Mouse (Mus musculus): ENCODE measurements at regions not wholly inside any gene's neighbourhood (a gene's known extent, or its start where the extent isn't known, plus 50 kb on each side); places are given as distances from the start of the nearest gene placed in this dataset.

DNA sequence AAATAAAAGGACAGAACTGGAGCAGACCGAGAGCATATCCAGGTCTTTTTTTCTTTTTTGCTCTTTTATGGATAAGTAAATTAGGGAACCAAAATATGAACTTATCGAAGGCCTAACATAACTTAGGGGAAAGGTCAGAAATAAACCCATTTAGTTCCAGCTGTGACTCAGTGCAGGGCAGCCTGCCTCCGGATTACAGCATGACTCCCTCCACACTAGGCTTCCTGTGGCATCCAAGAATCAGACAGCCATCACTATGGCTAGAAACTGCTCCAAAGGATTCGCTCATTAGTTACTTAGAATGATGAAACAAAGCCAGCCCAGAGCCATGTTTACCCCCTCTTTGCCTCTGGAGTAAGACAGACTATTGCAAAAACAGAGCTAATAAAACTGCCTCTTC is 116.6 kb upstream of the Six2 start:
- peaks cover 11% of the 10 kb centered on the region for H3K4me1 ChIP-seq (replicated peaks; ENCODE audit: control insufficient read depth, insufficient read depth, low read length)
- no peaks in the 10 kb centered on the region for H3K9me3 ChIP-seq (ENCODE audit: control insufficient read depth, low read length)
- DNase-seq (ENCODE audit: low spot score) (no peak), ATAC-seq (replicated peaks; ENCODE audit: low FRiP score) (no peak)
- no peak overlapping the region for H3K4me3 ChIP-seq (ENCODE audit: low read depth, low read length)
- WGBS, result 52% methylated on average over 4 of the region's 4 CpGs
- H3K27me3 ChIP-seq (ENCODE audit: control insufficient read depth, insufficient read depth, low read length), result peaks cover 36% of the 10 kb centered on the region
- H3K27ac ChIP-seq (ENCODE audit: low read depth, low read length), result no peak overlapping the region
- no peaks in the 10 kb centered on the region for H3K36me3 ChIP-seq (ENCODE audit: control insufficient read depth, insufficient read depth, low read length)
- H3K9ac ChIP-seq (ENCODE audit: low read length), result no peak overlapping the region
- H3K4me2 ChIP-seq (ENCODE audit: low read depth, low read length, severe bottlenecking), result no peak overlapping the region

DNA sequence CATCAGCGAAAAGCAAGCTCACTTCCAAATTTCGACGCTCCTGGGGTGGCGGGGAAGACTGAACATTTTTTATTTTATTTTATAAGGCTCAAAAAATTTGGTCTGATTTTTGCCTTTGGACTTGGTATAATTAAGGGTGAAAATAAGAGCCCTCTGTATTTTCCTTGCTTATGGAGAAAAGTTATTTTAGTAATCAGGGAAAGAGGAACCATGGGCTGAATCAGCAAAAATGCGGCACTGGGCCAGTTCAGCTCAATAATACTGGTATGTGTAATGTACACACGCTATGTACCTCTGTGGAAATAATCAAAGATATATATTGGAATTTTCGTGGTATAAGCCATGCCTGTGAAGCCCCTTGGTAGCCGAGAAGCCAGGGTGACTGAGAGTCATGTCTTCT is 113.7 kb upstream of the Six2 start:
- H3K9ac ChIP-seq (ENCODE audit: low read length), result no peak overlapping the region
- no peak overlapping the region for H3K4me2 ChIP-seq (ENCODE audit: low read depth, low read length, severe bottlenecking)
- H3K9me3 ChIP-seq (ENCODE audit: control insufficient read depth, low read length), result no peaks in the 10 kb centered on the region
- ATAC-seq (replicated peaks; ENCODE audit: low FRiP score), result no peak
- no peak overlapping the region for H3K4me3 ChIP-seq (ENCODE audit: low read depth, low read length)
- no peak overlapping the region for H3K27ac ChIP-seq (ENCODE audit: low read depth, low read length)
- H3K4me1 ChIP-seq (replicated peaks; ENCODE audit: control insufficient read depth, insufficient read depth, low read length), result peaks cover 11% of the 10 kb centered on the region
- no peaks in the 10 kb centered on the region for H3K36me3 ChIP-seq (ENCODE audit: control insufficient read depth, insufficient read depth, low read length)
- DNase-seq (ENCODE audit: low spot score), result no peak
- H3K27me3 ChIP-seq (ENCODE audit: control insufficient read depth, insufficient read depth, low read length), result peaks cover 46% of the 10 kb centered on the region
- 81% methylated on average over 8 of the region's 8 CpGs for WGBS

DNA sequence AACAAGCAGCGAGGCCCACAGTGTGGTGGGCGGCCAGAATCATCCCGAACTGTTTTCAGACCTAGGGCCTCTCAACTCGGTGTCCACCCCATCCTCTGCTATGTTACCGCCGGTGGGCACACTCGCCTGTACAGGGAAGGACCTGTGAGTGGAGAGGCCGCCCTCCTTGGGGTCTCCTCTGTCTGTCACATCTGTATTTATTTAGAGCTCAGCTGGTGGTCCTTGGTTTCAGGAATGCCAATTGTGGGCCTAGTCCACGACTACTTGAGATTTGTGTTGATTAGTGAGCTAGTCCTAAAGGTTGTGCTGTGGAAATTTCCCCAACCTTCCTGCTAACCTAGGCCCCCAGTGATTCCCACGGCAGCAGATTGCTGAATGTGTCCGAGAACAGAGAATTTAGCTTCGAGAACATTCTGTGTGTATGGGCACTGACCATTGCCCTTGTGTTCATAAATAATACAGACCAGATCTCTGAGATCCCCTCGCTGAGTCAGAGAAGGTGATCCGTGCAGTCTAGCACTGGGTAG is 113.1 kb upstream of the Six2 start:
- DNase-seq (ENCODE audit: low spot score) (no peak), ATAC-seq (replicated peaks; ENCODE audit: low FRiP score) (0 out of 2 replicates have a peak, but pooled peaks have one; percentile 3)
- peak overlapping the region; percentile 88; the same call in 1 of the 2 replicates for H3K4me2 ChIP-seq (ENCODE audit: low read depth, low read length, severe bottlenecking)
- no peaks in the 10 kb centered on the region for H3K36me3 ChIP-seq (ENCODE audit: control insufficient read depth, insufficient read depth, low read length)
- no peaks in the 10 kb centered on the region for H3K9me3 ChIP-seq (ENCODE audit: control insufficient read depth, low read length)
- H3K27me3 ChIP-seq (ENCODE audit: control insufficient read depth, insufficient read depth, low read length), result peaks cover 48% of the 10 kb centered on the region
- 0 out of 2 replicates have a peak overlapping the region, but pooled peaks have one; percentile 39 for H3K27ac ChIP-seq (ENCODE audit: low read depth, low read length)
- 20% methylated on average over 14 of the region's 14 CpGs for WGBS
- no peak overlapping the region for H3K9ac ChIP-seq (ENCODE audit: low read length)
- H3K4me1 ChIP-seq (replicated peaks; ENCODE audit: control insufficient read depth, insufficient read depth, low read length), result peaks cover 11% of the 10 kb centered on the region
- peak overlapping the region; percentile 41; the same call in 1 of the 2 replicates for H3K4me3 ChIP-seq (ENCODE audit: low read depth, low read length)

DNA sequence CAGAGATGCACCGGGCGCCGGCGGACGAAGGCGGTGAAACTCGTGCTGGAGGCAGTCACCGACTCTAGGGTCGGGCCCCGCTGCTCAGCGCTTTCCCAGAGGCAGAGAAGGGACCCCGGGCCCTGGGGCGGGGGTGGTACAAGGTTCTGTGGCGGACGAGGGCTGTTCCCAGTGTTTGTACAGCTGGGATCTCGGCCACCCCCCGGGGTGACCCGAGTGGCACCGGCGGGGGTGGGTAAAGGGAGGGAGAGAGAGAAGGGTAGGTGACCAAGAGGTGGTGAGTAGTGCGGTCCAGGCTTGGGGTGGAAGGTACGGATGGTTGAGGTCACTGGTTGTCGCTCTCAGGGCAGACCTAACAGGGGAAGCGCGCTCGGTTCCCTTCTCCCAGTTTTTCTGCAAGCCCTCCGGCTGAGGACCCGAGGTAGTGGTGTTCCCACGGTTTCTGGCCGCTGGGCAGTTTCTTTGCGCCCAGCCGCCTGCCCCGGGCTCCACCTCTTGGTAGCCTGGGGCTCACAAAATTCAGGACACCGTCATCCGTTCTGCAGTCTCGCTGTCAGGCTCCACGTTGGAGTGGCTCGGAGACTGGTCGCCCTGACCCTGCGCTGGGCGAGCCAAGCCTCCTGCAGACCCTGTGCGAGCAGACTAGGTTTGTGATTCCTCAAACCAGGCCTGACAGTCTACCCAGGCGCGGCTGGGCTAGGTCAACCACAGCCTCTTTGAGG is 112.4 kb upstream of the Six2 start:
- Histone ChIP-seq H3K9me3 (ENCODE audit: control insufficient read depth, low read length) (no peaks in the 10 kb centered on the region), H3K27ac (ENCODE audit: low read depth, low read length) (0 out of 2 replicates have a peak overlapping the region, but pooled peaks have one; percentile 39), H3K36me3 (ENCODE audit: control insufficient read depth, insufficient read depth, low read length) (no peaks in the 10 kb centered on the region), H3K4me1 (replicated peaks; ENCODE audit: control insufficient read depth, insufficient read depth, low read length) (peaks cover 11% of the 10 kb centered on the region), H3K27me3 (ENCODE audit: control insufficient read depth, insufficient read depth, low read length) (peaks cover 52% of the 10 kb centered on the region), H3K9ac (ENCODE audit: low read length) (peak overlapping the region; percentile 50), H3K4me2 (ENCODE audit: low read depth, low read length, severe bottlenecking) (peak overlapping the region; percentile 88), H3K4me3 (ENCODE audit: low read depth, low read length) (peak overlapping the region; percentile 41)
- WGBS, result under 1% methylated on average over 44 of the region's 44 CpGs
- DNase-seq (ENCODE audit: low spot score) (peak; percentile 75), ATAC-seq (replicated peaks; ENCODE audit: low FRiP score) (peak; percentile 66; the same call in 1 of the 2 replicates)

DNA sequence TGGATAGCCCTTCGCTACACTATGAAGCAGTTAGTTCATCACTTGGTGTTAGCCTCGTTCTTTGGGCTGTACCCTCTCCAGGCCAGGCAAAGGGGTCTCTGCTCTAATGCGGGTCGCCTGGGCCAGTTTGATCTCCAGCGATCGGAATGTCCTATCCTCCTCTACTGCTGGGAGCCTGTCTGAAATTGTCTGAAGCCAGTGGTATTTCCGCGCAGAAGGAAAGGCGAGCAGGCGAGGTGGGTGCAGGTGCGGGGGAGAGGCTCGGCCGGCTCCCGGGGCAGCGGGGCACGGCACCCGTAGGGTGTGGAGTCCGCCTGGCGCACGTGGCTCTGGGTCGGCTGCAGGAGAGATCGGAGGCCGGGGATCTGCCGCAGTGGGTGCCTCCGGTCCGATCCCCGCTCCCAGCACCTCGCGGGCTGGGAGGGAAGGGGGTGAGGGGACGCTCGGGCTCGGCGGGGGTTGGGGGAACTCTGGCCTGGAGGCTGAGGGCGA is 111.8 kb upstream of the Six2 start:
- Histone ChIP-seq H3K9me3 (ENCODE audit: control insufficient read depth, low read length) (no peaks in the 10 kb centered on the region), H3K27me3 (ENCODE audit: control insufficient read depth, insufficient read depth, low read length) (peaks cover 53% of the 10 kb centered on the region), H3K27ac (ENCODE audit: low read depth, low read length) (peak overlapping the region; percentile 37), H3K9ac (ENCODE audit: low read length) (peak overlapping the region; percentile 50), H3K4me3 (ENCODE audit: low read depth, low read length) (peak overlapping the region; percentile 41), H3K4me2 (ENCODE audit: low read depth, low read length, severe bottlenecking) (peak overlapping the region; percentile 88), H3K36me3 (ENCODE audit: control insufficient read depth, insufficient read depth, low read length) (no peaks in the 10 kb centered on the region), H3K4me1 (replicated peaks; ENCODE audit: control insufficient read depth, insufficient read depth, low read length) (peaks cover 11% of the 10 kb centered on the region)
- under 1% methylated on average over 34 of the region's 34 CpGs for WGBS
- peak; percentile 72; the same call in 1 of the 2 replicates for ATAC-seq (replicated peaks; ENCODE audit: low FRiP score)
- DNase-seq (ENCODE audit: low spot score), result peak; percentile 71

DNA sequence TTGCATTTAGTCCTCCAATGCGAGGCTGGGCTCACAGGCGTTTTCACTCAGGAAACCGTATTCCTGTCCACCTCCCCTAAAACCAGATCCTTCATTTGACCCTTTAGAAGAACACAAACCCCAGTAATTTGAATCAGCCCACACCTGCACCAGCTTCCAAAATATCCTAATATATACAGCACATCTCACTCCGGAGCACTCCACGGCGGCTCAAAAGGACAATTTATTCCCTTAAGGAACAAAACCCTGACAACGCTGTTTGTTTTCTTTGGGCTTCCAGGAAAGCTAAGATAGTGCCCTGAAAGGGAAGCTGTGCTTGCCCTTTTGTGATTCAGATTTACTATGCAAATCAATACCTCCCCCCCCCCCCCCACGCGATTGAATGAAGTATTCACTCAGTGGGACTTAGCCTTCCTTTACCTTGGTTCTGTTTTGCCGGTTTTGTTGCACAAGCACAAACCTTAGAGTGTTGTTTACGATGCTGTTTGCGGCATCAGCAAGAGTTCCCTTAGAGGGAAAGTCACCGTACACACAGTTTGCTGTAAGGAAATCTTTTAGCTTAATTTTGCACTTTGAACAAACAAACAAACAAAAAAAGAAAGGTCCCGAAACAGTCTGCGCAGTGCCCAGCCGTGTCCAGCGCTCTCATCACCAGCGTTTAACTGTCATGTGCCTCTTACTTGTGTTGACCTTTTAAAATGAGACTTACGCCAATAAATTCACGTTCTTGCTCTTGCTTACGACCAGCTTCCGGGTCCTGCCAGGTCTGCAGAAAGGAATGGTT is 111.2 kb upstream of the Six2 start:
- Histone ChIP-seq H3K4me2 (ENCODE audit: low read depth, low read length, severe bottlenecking) (peak overlapping the region; percentile 88), H3K9ac (ENCODE audit: low read length) (peak overlapping the region; percentile 50), H3K36me3 (ENCODE audit: control insufficient read depth, insufficient read depth, low read length) (no peaks in the 10 kb centered on the region), H3K4me1 (replicated peaks; ENCODE audit: control insufficient read depth, insufficient read depth, low read length) (peaks cover 11% of the 10 kb centered on the region), H3K27ac (ENCODE audit: low read depth, low read length) (no peak overlapping the region), H3K4me3 (ENCODE audit: low read depth, low read length) (peak overlapping the region; percentile 41), H3K27me3 (ENCODE audit: control insufficient read depth, insufficient read depth, low read length) (peaks cover 47% of the 10 kb centered on the region), H3K9me3 (ENCODE audit: control insufficient read depth, low read length) (no peaks in the 10 kb centered on the region)
- WGBS, result under 1% methylated on average over 22 of the region's 22 CpGs
- ATAC-seq (replicated peaks; ENCODE audit: low FRiP score), result no peak
- no peak for DNase-seq (ENCODE audit: low spot score)

DNA sequence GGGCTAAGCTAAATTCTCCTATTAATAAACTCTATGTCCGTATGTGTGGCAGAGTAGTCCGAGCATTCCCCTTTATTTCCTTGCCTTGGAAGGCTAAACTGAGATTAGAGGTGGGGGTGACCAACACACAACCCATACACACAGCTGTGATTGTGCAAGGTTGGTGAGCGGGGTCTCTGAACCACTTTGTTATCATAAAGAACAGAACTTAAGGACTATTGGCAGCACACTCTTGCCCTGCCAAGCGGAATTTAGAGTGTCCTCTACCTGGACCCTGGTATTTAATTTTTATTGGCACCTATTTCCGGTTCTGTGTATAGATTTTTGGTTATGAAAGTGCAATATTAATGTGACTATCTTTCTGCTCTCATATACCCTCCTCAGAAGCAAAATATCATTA is 109.7 kb upstream of the Six2 start:
- Histone ChIP-seq H3K4me1 (replicated peaks; ENCODE audit: control insufficient read depth, insufficient read depth, low read length) (peaks cover 11% of the 10 kb centered on the region), H3K9ac (ENCODE audit: low read length) (no peak overlapping the region), H3K27ac (ENCODE audit: low read depth, low read length) (no peak overlapping the region), H3K36me3 (ENCODE audit: control insufficient read depth, insufficient read depth, low read length) (no peaks in the 10 kb centered on the region), H3K4me2 (ENCODE audit: low read depth, low read length, severe bottlenecking) (no peak overlapping the region), H3K27me3 (ENCODE audit: control insufficient read depth, insufficient read depth, low read length) (peaks cover 39% of the 10 kb centered on the region), H3K4me3 (ENCODE audit: low read depth, low read length) (no peak overlapping the region), H3K9me3 (ENCODE audit: control insufficient read depth, low read length) (no peaks in the 10 kb centered on the region)
- WGBS, result 51% methylated on average over 5 of the region's 5 CpGs
- DNase-seq (ENCODE audit: low spot score), result no peak
- no peak for ATAC-seq (replicated peaks; ENCODE audit: low FRiP score)

DNA sequence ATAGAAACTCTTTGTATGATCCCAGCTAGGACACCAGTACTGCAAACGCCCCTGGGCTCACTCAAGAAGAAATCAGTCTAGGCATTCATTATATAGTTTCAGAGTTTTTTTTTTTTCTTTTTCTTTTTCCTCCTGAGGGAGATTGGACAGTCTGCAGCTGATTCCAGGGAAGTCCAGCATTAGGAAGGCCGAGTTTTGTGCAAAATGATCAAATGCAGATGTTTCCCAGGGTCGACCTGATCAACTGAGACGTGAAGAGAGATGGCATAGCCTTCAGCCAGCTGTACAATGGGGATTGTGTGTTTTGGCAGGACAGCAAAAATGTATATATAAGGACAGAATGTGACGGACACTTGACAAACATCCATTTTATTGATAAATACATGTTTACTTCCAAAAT is 107.7 kb upstream of the Six2 start:
- H3K4me1 ChIP-seq (replicated peaks; ENCODE audit: control insufficient read depth, insufficient read depth, low read length), result peaks cover 11% of the 10 kb centered on the region
- 57% methylated on average over 5 of the region's 5 CpGs for WGBS
- H3K27ac ChIP-seq (ENCODE audit: low read depth, low read length), result no peak overlapping the region
- no peak for ATAC-seq (replicated peaks; ENCODE audit: low FRiP score)
- H3K4me2 ChIP-seq (ENCODE audit: low read depth, low read length, severe bottlenecking), result no peak overlapping the region
- H3K9me3 ChIP-seq (ENCODE audit: control insufficient read depth, low read length), result no peaks in the 10 kb centered on the region
- no peak for DNase-seq (ENCODE audit: low spot score)
- H3K9ac ChIP-seq (ENCODE audit: low read length), result no peak overlapping the region
- H3K4me3 ChIP-seq (ENCODE audit: low read depth, low read length), result no peak overlapping the region
- H3K36me3 ChIP-seq (ENCODE audit: control insufficient read depth, insufficient read depth, low read length), result no peaks in the 10 kb centered on the region
- H3K27me3 ChIP-seq (ENCODE audit: control insufficient read depth, insufficient read depth, low read length), result peaks cover 26% of the 10 kb centered on the region

Data from forebrain, embryonic 11.5 days (tissue).